In the genomic region with DNA sequence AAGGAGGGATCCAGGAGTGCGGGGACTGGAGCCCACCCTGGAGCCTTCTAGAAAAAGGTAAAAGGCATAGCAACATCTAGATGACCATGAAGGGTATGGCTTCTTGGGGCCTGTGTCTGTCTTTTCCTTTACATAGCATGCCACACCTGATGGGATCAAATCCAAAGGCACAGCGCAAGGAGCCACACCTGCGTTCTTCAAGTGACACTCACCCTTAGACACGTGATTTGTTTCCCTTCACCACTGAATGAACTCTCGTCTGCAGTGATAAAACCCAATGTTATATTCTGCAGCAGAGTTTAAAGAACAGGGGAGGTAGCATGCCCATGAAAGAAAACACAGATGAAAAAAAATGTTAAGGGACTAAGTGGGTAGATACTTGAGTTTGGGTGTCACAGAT, we compare ENCODE assay signal across 25 mouse cellular contexts.
"Had no signal": no experiment of that assay in that cellular context is flagged by ENCODE, and none has a peak within 500 bp of the region (broad histone marks: within the 10 kb centered on the region; RNA-seq: fewer than 3 reads in every experiment).

No protein-coding gene starts in this region.

- ATAC-seq: hindbrain, embryonic 16.5 days; inflammation-experienced regulatory T-cells, adult 6 months; liver, embryonic 12.5 days had no signal

- H3K4me3 ChIP-seq: heart, embryonic 10.5 days; heart, embryonic 12.5 days; hindbrain, embryonic 10.5 days; hindbrain, embryonic 12.5 days; kidney, embryonic 15.5 days; limb, embryonic 13.5 days; limb, embryonic 15.5 days; liver, embryonic 12.5 days had no signal

- H3K27me3 ChIP-seq: heart, embryonic 12.5 days; hindbrain, embryonic 12.5 days; kidney, embryonic 15.5 days; limb, embryonic 13.5 days; limb, embryonic 15.5 days; liver, embryonic 12.5 days had no signal

- H3K9me3 ChIP-seq: heart, embryonic 10.5 days; heart, embryonic 12.5 days; hindbrain, embryonic 10.5 days; hindbrain, embryonic 12.5 days; kidney, embryonic 15.5 days; limb, embryonic 13.5 days; limb, embryonic 15.5 days; liver, embryonic 12.5 days had no signal

- H3K4me2 ChIP-seq: heart, embryonic 12.5 days; hindbrain, embryonic 12.5 days; hindbrain, embryonic 14.5 days; kidney, embryonic 15.5 days; limb, embryonic 13.5 days; limb, embryonic 15.5 days; liver, embryonic 12.5 days had no signal

- H3K27ac ChIP-seq: heart, embryonic 10.5 days; hindbrain, embryonic 10.5 days; hindbrain, embryonic 12.5 days; hindbrain, embryonic 14.5 days; kidney, embryonic 15.5 days; kidney, postnatal 0 days; limb, embryonic 13.5 days; limb, embryonic 15.5 days; liver, embryonic 12.5 days had no signal

- DNase-seq: gastrocnemius, postnatal 14 days; gastrocnemius, postnatal 36 days; heart, adult 18-20 months; heart, postnatal 10 days; heart, postnatal 4 days; kidney, adult 11 months; kidney, adult 2 months; kidney, adult 9 months; kidney, postnatal 14 days; kidney, postnatal 36 days; layer of hippocampus, adult 9-11 months; layer of hippocampus, postnatal 36 days; left cerebral cortex, postnatal 4 days had no signal

- H3K36me3 ChIP-seq: heart, embryonic 10.5 days; heart, embryonic 12.5 days; hindbrain, embryonic 10.5 days; hindbrain, embryonic 12.5 days; kidney, embryonic 15.5 days; limb, embryonic 13.5 days; limb, embryonic 15.5 days; liver, embryonic 12.5 days had no signal

- H3K9ac ChIP-seq: heart, embryonic 12.5 days; hindbrain, embryonic 12.5 days; hindbrain, embryonic 14.5 days; kidney, embryonic 15.5 days; limb, embryonic 13.5 days; limb, embryonic 15.5 days; liver, embryonic 12.5 days had no signal

- H3K4me1 ChIP-seq: liver, embryonic 12.5 days had no signal
